Mouse (Mus musculus) liver, embryonic 13.5 days (tissue): ENCODE results near the gene Oas1c. TPM values are rescaled to one million over a fixed set of nuclear protein-coding genes. Genes with fewer than 3 reads are reported as not detected.

Source experiments
- microRNA-seq: library from miRNA; unstranded; fragments of <30 nt; microRNA quantifications from one replicate; pipeline ENCODE4, GENCODE M21; 2016
- polyA plus RNA-seq: library from polyadenylated mRNA; unstranded; fragments of >200 nt; fragmentation: Nextera tagmentation; extraction: Ambion mirVana; gene quantifications from 2 replicates; pipeline ENCODE4 v1.2.1, GENCODE M21; 2015

The Oas1c gene
- polyA plus RNA-seq, 1 experiment from 2014 or later = 0.08 TPM

Small RNA genes lying within 50 kb of the gene (microRNA-seq; reads per million reads assigned to microRNA genes)
- gene Gm22907 = not detected

Other genes with a start within 250 kb of the Oas1c start
- 21.4 and 22.7 TPM in 2 replicates for gene Tpcn1, start 223.8 kb downstream of the Oas1c start, polyA plus RNA-seq
- gene Iqcd, start 223.5 kb downstream of the Oas1c start, polyA plus RNA-seq = 1.8 and 1.9 TPM in 2 replicates
- gene Rita1, start 199.9 kb downstream of the Oas1c start, polyA plus RNA-seq = 5.7 and 6.5 TPM in 2 replicates
- gene Ddx54, start 199.8 kb downstream of the Oas1c start, polyA plus RNA-seq = 22.9 and 26.0 TPM in 2 replicates
- gene Cfap73, start 178.3 kb downstream of the Oas1c start, polyA plus RNA-seq = not detected in 2 replicates
- gene Rasal1, start 163.7 kb downstream of the Oas1c start, polyA plus RNA-seq = 0.18 and 0.22 TPM in 2 replicates
- gene Dtx1, start 100.6 kb downstream of the Oas1c start, polyA plus RNA-seq = 0.21 and 0.53 TPM in 2 replicates
- 0.25 and 0.34 TPM in 2 replicates for gene Oas2, start 62.7 kb downstream of the Oas1c start, polyA plus RNA-seq
- 0.12 and 0.17 TPM in 2 replicates for gene Oas3, start 34.9 kb downstream of the Oas1c start, polyA plus RNA-seq
- not detected in 2 replicates for gene Oas1e, start 17.0 kb downstream of the Oas1c start, polyA plus RNA-seq
- not detected in 2 replicates for gene Oas1f, start 34.9 kb upstream of the Oas1c start, polyA plus RNA-seq
- not detected in 2 replicates for gene Oas1h, start 48.9 kb upstream of the Oas1c start, polyA plus RNA-seq
- 0.46 TPM in 2 replicates for gene Oas1g, start 75.1 kb upstream of the Oas1c start, polyA plus RNA-seq
- gene Oas1a, start 95.0 kb upstream of the Oas1c start, polyA plus RNA-seq = 2.9 and 3.2 TPM in 2 replicates
- gene Oas1d, start 102.0 kb upstream of the Oas1c start, polyA plus RNA-seq = not detected in 2 replicates
- 0.10 TPM in 1 of 2 replicates, not detected in the other for gene Rph3a, start 197.6 kb upstream of the Oas1c start, polyA plus RNA-seq